Comparison of ENCODE assay signal across 8 mouse cellular contexts in the genomic region with DNA sequence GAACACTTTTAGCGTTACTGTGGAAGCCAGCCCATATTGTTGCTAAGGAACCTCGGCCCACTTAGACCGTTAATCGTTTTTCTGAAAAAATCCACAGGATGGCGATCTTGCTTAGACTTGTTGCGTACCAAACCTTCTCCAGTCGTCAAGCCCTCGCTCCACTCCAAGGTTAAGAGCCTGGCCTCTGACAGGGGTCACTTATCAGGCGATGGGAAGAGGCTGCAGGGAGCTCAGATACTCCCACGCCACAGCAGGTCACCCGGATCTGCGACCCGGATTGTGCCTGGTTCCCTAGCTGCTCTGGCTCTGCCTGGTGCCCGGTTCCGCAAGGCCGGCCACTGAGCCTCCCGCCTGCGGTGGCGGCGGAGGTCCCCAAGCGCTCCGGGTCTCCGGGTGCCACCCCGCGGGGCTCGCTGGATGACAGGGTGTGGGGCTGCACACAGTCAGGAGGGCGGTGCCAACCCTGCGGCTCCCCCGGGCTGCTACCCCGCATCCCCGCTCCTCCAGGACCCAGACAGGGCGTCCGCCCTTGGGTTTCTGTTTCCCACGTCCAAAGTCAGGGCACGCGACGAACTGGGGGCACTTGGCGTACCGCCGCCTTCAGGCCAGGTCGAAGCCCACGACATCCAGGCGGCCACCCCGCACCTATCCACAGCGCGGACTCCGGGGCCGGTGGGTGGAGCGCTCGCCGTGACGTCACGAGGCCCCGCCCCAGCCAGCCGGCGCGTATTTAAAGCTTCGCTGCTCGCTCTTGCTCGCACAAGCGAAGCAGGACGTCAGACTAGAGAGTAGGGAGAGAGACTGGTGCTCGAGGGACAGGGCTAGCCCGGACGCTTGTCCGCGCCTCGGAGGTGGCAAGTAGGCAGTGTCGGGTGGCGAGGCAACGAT. TPM values are rescaled to one million over a fixed set of nuclear protein-coding genes. Genes with fewer than 3 reads are reported as not detected.
DNase-seq lines count a peak whose midpoint lies in the region; ATAC-seq and TF ChIP-seq lines count a peak whose summit lies in the region.

A gene (plus strand): TSS at position 756 of the 888 bp plus-strand sequence.

- peak within 1 kb of the TSS; percentile 99 for H3K9ac ChIP-seq in forebrain, postnatal 0 days
- H3K9ac ChIP-seq in neural tube, embryonic 15.5 days (replicated peaks) = peak within 1 kb of the TSS; percentile 77

- DNase-seq in G1E (ENCODE audit: low spot score) = no peak
- peak; percentile 90 to 95 for DNase-seq in cerebellum, adult 2 months
- DNase-seq in forebrain, postnatal 0 days = peak; percentile 96
- peak; percentile 99 for DNase-seq in heart, postnatal 4 days
- peak; percentile 93 to 98 for DNase-seq in layer of hippocampus, adult 2 months (ENCODE audit: low spot score in 2 of 2)
- peak; percentile 98 for DNase-seq in lung, adult 2 months
- DNase-seq in testis, postnatal 10 days (ENCODE audit: low spot score) = peak; percentile 96

- under 1% methylated on average over 71 of the region's 71 CpGs for WGBS in cerebellum, adult 2 months
- 2% methylated on average over 71 of the region's 71 CpGs for WGBS in forebrain, postnatal 0 days
- WGBS in lung, adult 2 months = under 1% methylated on average over 71 of the region's 71 CpGs
- WGBS in neural tube, embryonic 15.5 days = under 1% methylated on average over 71 of the region's 71 CpGs

- no peaks in the 10 kb centered on the region for H3K4me1 ChIP-seq in G1E (ENCODE audit: insufficient read depth, low read depth, low read length)
- 0 out of 2 replicates have a peak, but pooled peaks cover 2% of the 10 kb centered on the region for H3K4me1 ChIP-seq in cerebellum, adult 2 months (ENCODE audit: control insufficient read depth, insufficient read depth, low read length)
- no peaks in the 10 kb centered on the region for H3K4me1 ChIP-seq in forebrain, postnatal 0 days (ENCODE audit: insufficient read depth)
- peaks cover 9% of the 10 kb centered on the region; the same call in 1 of the 2 replicates for H3K4me1 ChIP-seq in lung, adult 2 months (ENCODE audit: control insufficient read depth, insufficient read depth, low read length)
- H3K4me1 ChIP-seq in neural tube, embryonic 15.5 days = peaks cover 21% of the 10 kb centered on the region

- no peak for ATAC-seq in G1E (ENCODE audit: extremely low read depth, insufficient number of reproducible peaks, low FRiP score, poor library complexity, severe bottlenecking)
- peak; percentile 94 for ATAC-seq in forebrain, postnatal 0 days
- ATAC-seq in neural tube, embryonic 15.5 days (ENCODE audit: low FRiP score) = peak; percentile 96

- peak within 1 kb of the TSS; percentile 57 for H3K27ac ChIP-seq in cerebellum, adult 2 months (ENCODE audit: insufficient read depth, low read length)
- peak within 1 kb of the TSS; percentile 96 for H3K27ac ChIP-seq in forebrain, postnatal 0 days (ENCODE audit: low read depth, low read length)
- peak within 1 kb of the TSS; percentile 98 for H3K27ac ChIP-seq in layer of hippocampus, adult 2 months
- peak within 1 kb of the TSS; percentile 92 for H3K27ac ChIP-seq in neural tube, embryonic 15.5 days (replicated peaks)

- H3K9me3 ChIP-seq in G1E (replicated peaks) = peaks cover 43% of the 10 kb centered on the region
- H3K9me3 ChIP-seq in forebrain, postnatal 0 days (ENCODE audit: low read length) = no peaks in the 10 kb centered on the region
- no peaks in the 10 kb centered on the region for H3K9me3 ChIP-seq in neural tube, embryonic 15.5 days (replicated peaks)

- peak within 1 kb of the TSS; percentile 33; the same call in 1 of the 2 replicates for H3K4me3 ChIP-seq in G1E (ENCODE audit: low read depth, low read length)
- H3K4me3 ChIP-seq in cerebellum, adult 2 months (replicated peaks; ENCODE audit: insufficient read depth, low read depth, low read length) = peak within 1 kb of the TSS; percentile 62
- H3K4me3 ChIP-seq in forebrain, postnatal 0 days (ENCODE audit: low read depth, low read length) = peak within 1 kb of the TSS; percentile 85
- H3K4me3 ChIP-seq in layer of hippocampus, adult 2 months = peak within 1 kb of the TSS; percentile 77
- peak within 1 kb of the TSS; percentile 85 for H3K4me3 ChIP-seq in lung, adult 2 months (replicated peaks; ENCODE audit: extremely low read depth, low read depth, low read length)
- H3K4me3 ChIP-seq in neural tube, embryonic 15.5 days (replicated peaks) = peak within 1 kb of the TSS; percentile 60

- no peaks in the 10 kb centered on the region for H3K36me3 ChIP-seq in G1E (replicated peaks)
- H3K36me3 ChIP-seq in forebrain, postnatal 0 days (ENCODE audit: insufficient read depth) = peaks cover 20% of the 10 kb centered on the region
- H3K36me3 ChIP-seq in neural tube, embryonic 15.5 days = peaks cover 21% of the 10 kb centered on the region

- peak; percentile 100 for TF ChIP-seq POLR2A in cerebellum, adult 2 months (IDR thresholded peaks at IDR 0.05; ENCODE audit: borderline replicate concordance, insufficient read depth, low read length)
- peak; percentile 100 for TF ChIP-seq POLR2A in lung, adult 2 months (IDR thresholded peaks at IDR 0.05; ENCODE audit: borderline replicate concordance, extremely low read depth, low read depth, low read length)

- H3K27me3 ChIP-seq in G1E (ENCODE audit: insufficient read depth, low read length) = no peaks in the 10 kb centered on the region
- no peaks in the 10 kb centered on the region for H3K27me3 ChIP-seq in cerebellum, adult 2 months (ENCODE audit: control insufficient read depth, insufficient read depth, low read length)
- H3K27me3 ChIP-seq in forebrain, postnatal 0 days (ENCODE audit: insufficient read depth, low read length) = no peaks in the 10 kb centered on the region
- no peaks in the 10 kb centered on the region for H3K27me3 ChIP-seq in neural tube, embryonic 15.5 days (replicated peaks)

- peak within 1 kb of the TSS; percentile 99 for H3K4me2 ChIP-seq in forebrain, postnatal 0 days (ENCODE audit: low read depth)
- peak within 1 kb of the TSS; percentile 99 for H3K4me2 ChIP-seq in neural tube, embryonic 15.5 days

- TF ChIP-seq CTCF in G1E (IDR thresholded peaks at IDR 0.05; ENCODE audit: low read depth, low read length) = no peak
- TF ChIP-seq CTCF in cerebellum, adult 2 months (IDR thresholded peaks at IDR 0.05; ENCODE audit: borderline replicate concordance, insufficient read depth, low read depth, low read length) = peak; percentile 68; the same call in 1 of the 2 replicates
- TF ChIP-seq CTCF in forebrain, postnatal 0 days (IDR thresholded peaks at IDR 0.05; ENCODE audit: low read depth) = peak; percentile 76
- TF ChIP-seq CTCF in layer of hippocampus, adult 2 months (conservative IDR thresholded peaks at IDR 0.05) = peak; percentile 79
- TF ChIP-seq CTCF in lung, adult 2 months (IDR thresholded peaks at IDR 0.05; ENCODE audit: insufficient read depth, low read length) = peak; percentile 52; the same call in 1 of the 2 replicates

RNA-seq across cellular contexts. Expression of the gene that starts here (rescaled TPM):
- total RNA-seq in G1E (2014; fragmentation: Nextera tagmentation) (not detected in 2 replicates), G1E (2017) (0.11 and 0.23 TPM in 2 replicates)
- polyA plus RNA-seq in G1E (2012) = not detected in 2 replicates
- polyA plus RNA-seq in cerebellum, adult 2 months (2012; rRNA removed) = 15.6 and 16.6 TPM in 2 replicates
- total RNA-seq in forebrain, postnatal 0 days (2014; rRNA removed) = 257 and 310 TPM in 2 replicates
- 217 and 222 TPM in 2 replicates for polyA plus RNA-seq in forebrain, postnatal 0 days (2015; fragmentation: Nextera tagmentation; extraction: Ambion mirVana)
- 100 to 1,000 TPM; 101 to 112 TPM for total RNA-seq in heart, postnatal 4 days (2021)
- total RNA-seq in layer of hippocampus, adult 2 months (2021) = 100 to 1,000 TPM; 267 to 268 TPM
- polyA plus RNA-seq in lung, adult 2 months (2012; rRNA removed) = 24.5 and 27.1 TPM in 2 replicates
- polyA plus RNA-seq in neural tube, embryonic 15.5 days (2015; fragmentation: Nextera tagmentation; extraction: Ambion mirVana) = 104 and 125 TPM in 2 replicates

Comparison
In these comparisons a context has a peak if more than half of its experiments do, and no peak if none do; other contexts are left out.
1. RNA of the gene that starts here (total RNA-seq): 267 to 268 TPM in layer of hippocampus, adult 2 months, 257 to 310 TPM in forebrain, postnatal 0 days and 101 to 112 TPM in heart, postnatal 4 days; 0.11 to 0.23 TPM in G1E; every median in the first group is over 10 times any median in the second.
2. RNA of the gene that starts here (polyA plus RNA-seq): 217 to 222 TPM in forebrain, postnatal 0 days, 104 to 125 TPM in neural tube, embryonic 15.5 days, 24.5 to 27.1 TPM in lung, adult 2 months and 15.6 to 16.6 TPM in cerebellum, adult 2 months; not detected in G1E; every median in the first group is over 10 times any median in the second.
3. H3K4me3 ChIP-seq: peak in every context shown above with its lines; median percentile 85 in forebrain, postnatal 0 days; 85 in lung, adult 2 months; 77 in layer of hippocampus, adult 2 months; 62 in cerebellum, adult 2 months; 60 in neural tube, embryonic 15.5 days; 33 in G1E.
4. Peak in every context shown above with its lines, with median percentiles within 50 percentile points of each other: H3K27ac ChIP-seq.